Mouse (Mus musculus) layer of hippocampus, adult 2 months (tissue): ENCODE measurements at regions not wholly inside any gene's neighbourhood (a gene's known extent, or its start where the extent isn't known, plus 50 kb on each side); places are given as distances from the start of the nearest gene placed in this dataset.

Source experiments
- DNase-seq, 2 experiments: peaks; one replicate each; pipeline ENCODE4 v3.0.0; 2022; ENCODE audit warnings: low spot score in 2 of 2
- H3K27ac ChIP-seq: fragments of 200-600 bp; 2 replicates; pipeline ENCODE4 v1.8.1; 2022
- H3K4me3 ChIP-seq: fragments of 200-600 bp; 2 replicates; pipeline ENCODE4 v1.8.1; 2022; ENCODE audit warnings: mild to moderate bottlenecking
- CTCF ChIP-seq: fragments of 200-600 bp; conservative IDR thresholded peaks from 2 replicates; pipeline ENCODE4 v1.8.1; 2022; ENCODE audit warnings: antibody characterized with exemption, mild to moderate bottlenecking, moderate library complexity

DNA sequence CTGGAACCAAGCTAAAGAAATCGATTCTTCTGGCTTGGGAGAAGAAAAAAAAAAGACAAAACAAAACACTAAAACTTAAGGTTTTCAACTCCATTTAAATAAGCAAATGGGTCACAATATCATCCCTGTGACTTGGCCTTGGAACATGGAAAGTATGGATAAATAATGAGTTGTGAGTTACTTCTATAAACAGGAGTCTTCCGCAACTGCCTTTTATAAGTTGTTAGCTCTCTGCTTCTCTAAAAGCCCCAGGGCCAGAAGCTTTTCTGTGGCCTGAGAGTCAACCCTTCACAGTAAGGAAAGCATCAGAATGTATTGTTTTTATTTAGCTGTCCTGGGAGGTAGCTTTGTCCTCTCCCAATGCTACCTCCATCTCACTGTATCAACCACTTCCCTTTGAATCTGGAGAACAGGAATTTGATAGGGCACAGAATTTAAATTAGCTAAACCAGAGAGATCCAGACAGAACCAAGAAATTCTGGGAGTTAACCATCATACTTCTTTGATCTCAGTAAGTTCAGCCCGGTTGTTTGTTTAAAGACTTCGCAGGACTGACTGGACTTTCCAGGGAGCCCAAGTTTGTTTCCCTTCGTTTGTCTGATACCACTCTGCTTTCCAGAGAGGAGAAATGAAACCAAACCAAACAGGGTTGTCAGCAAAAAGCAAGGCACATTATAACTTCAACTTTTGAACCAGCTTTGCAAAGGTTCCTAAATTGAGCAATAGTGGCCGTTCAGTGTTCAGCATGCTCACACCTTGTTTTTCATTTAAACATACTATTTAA lies 178.7 kb upstream of the Gas1 start:
- H3K27ac ChIP-seq: no peak overlapping the region
- no peak overlapping the region for H3K4me3 ChIP-seq
- TF ChIP-seq CTCF: no peak
- DNase-seq: no peak

DNA sequence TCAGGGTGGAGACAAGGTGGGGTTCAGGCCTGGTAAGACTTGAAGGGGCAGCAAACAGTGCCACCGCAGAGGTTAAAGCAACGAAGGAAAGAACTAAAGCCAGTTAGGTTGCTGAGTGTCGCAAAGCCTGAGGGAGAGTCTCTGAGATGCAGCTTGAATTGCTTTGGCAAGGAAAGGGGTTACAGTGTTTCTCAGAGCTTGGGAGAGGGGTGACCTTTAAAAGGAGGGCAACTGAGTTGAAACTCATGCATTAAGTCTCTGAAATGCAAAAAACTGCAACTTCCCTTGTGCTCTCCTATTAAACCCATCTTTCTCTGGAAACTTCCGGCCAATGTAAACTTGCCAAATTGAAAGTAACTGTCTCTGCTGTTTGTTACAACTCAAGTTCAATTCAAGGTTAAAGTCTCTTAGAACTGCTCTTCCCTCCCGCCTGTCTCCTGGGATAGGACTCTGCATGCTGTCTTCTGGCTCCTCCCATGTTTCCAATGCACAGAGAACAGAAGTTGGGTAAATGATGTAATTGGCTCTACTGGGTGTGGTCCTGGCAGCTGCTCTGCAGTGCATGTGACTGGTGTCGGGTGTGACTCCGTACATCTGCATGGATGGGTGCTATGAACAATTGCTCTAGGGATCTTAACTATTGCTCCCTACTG lies 181.4 kb upstream of the Gas1 start:
- TF ChIP-seq CTCF: no peak
- Histone ChIP-seq H3K27ac (no peak overlapping the region), H3K4me3 (no peak overlapping the region)
- no peak for DNase-seq

DNA sequence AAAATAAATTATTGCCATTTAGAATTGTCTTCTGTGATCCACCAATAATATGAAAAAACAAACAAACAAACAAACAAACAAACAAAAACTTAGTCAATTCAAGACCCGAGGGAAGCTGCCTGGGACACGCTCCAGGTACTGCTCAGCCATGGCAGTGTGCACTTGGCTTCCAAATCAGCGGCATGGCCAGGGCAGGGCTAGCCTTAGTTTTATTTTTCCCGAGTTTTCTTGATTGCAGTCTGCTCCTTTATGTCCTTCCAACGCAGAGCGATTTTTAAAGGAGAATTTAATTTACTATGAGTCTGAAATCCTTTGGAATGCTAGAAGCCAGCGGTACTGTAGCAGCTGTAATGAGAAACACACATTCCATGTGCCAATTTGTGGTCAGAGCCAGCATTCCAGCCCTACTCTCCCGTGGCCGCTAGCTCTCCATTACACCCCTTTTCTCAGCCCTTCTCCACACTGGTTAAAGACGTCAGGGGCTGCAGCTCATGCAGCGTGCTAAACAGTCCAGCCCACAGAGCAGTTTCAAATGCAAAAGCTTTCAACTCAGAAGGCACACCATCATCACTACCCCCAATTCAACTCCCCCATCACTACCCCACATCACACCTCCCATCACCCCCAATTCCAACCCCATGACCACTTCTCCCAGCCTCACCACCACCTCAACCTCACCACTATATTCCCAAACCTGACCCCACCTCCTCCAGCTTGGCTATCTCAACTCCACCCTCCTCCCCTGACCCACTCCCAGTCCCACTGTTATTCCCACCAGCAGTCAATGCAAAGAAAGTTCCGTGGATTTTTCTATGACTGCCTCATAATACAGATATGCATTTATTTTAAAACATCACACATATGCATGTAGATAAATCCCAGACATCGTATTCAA lies 187.9 kb upstream of the Gas1 start:
- Histone ChIP-seq H3K27ac (no peak overlapping the region), H3K4me3 (no peak overlapping the region)
- no peak for DNase-seq
- no peak for TF ChIP-seq CTCF

DNA sequence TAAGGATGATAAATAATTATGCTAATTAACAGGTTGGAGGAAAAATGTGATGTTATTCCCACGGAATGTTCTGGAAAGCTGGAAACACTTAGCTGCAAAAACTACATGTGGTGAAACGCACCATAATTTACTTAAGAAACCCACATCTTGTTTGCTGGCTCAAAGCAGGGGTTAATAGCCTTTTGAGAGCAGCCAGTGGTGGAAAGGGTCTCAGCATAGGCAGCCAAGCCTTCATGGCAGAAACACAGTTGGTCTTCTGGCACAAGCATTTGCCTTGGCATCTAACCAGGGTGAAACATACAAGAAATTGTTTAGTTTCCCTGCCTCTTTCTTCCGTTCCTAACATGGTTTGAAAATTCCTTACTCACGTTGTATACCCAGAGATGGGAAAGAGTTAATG lies 192.1 kb upstream of the Gas1 start:
- no peak for TF ChIP-seq CTCF
- H3K27ac ChIP-seq: no peak overlapping the region; the same call in 1 of the 2 replicates
- DNase-seq: no peak
- no peak overlapping the region for H3K4me3 ChIP-seq

DNA sequence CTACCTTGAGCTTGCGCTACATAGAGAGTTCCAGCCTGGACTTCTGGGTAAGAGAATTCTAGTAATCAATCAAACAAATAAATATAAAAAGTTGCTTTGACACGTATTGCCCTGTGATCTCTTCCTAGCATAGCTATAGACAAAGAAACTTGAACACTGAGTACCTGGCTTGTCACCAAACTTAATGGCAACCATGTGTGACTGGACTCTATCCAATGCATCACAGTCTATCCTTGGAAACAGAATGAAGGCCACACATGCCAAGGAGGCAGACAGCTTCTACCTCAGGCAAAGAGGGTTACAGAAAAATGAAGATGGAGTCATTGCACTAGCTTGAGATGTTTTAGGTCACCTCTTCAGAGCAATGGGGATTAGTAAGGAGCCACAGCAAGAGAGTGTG lies 194.5 kb upstream of the Gas1 start:
- no peak for TF ChIP-seq CTCF
- DNase-seq: no peak
- H3K4me3 ChIP-seq: no peak overlapping the region
- no peak overlapping the region for H3K27ac ChIP-seq

DNA sequence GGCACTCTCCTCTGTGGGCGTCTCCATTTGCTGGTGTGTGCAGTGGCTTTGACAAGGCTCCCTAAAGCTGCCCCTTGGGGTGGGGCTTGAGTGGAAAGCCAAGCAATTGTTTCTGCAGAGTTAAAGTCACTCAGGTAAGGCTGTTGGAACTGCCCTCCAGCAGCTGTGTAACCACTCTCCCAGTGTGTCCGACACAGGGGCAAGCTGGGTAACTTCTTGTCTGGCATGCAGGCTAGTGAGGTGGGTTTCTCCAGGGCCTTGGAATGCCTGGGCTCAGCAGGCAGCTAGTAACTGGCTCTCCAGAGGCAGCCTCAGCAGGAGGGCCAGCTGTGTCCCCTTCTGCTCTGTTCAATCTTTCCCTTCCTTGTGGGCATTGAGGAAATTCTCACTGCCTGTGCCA lies 199.5 kb upstream of the Gas1 start:
- no peak overlapping the region for H3K4me3 ChIP-seq
- no peak overlapping the region for H3K27ac ChIP-seq
- TF ChIP-seq CTCF: no peak
- no peak for DNase-seq

DNA sequence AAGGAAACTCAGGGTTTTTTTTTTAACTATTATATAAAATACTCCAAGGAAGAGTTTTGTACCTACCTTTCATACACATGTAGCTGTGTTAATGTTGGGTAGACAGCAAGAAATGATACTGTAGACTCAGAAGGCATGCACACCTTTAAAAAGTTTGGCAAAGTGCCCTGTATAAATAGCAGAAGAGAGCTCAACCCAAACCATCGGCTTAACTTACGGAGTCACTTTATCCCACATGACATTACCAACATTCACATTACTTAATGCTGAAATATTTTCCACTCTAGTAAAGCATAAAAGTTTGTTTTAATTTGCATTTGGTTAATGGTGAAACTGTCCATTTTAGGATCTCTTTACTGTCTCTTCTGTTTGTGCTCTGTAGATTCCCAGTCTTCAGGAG lies 205.7 kb upstream of the Gas1 start:
- no peak for TF ChIP-seq CTCF
- no peak overlapping the region for H3K4me3 ChIP-seq
- H3K27ac ChIP-seq: no peak overlapping the region
- no peak for DNase-seq

DNA sequence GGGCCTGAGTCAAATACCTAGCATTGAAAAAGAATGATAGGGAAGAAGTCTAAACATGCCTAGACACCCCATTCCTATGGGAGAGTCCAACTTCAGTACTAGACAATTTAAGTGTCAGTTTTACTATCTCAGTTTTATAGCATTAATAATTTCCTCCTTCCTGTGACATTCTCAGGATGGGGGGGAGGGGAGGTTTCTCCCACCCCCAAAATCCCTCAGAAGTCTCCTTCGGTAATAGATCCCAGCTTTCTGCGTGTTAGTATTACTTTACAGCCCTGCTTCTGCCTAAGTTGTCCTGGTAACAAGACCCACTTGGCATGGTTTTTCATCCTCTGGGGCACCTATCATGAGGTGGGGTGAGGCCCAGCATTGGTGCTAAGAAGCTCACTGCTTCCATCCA lies 202.9 kb upstream of the Dapk1 start:
- no peak overlapping the region for H3K4me3 ChIP-seq
- no peak for TF ChIP-seq CTCF
- no peak overlapping the region for H3K27ac ChIP-seq
- no peak for DNase-seq

DNA sequence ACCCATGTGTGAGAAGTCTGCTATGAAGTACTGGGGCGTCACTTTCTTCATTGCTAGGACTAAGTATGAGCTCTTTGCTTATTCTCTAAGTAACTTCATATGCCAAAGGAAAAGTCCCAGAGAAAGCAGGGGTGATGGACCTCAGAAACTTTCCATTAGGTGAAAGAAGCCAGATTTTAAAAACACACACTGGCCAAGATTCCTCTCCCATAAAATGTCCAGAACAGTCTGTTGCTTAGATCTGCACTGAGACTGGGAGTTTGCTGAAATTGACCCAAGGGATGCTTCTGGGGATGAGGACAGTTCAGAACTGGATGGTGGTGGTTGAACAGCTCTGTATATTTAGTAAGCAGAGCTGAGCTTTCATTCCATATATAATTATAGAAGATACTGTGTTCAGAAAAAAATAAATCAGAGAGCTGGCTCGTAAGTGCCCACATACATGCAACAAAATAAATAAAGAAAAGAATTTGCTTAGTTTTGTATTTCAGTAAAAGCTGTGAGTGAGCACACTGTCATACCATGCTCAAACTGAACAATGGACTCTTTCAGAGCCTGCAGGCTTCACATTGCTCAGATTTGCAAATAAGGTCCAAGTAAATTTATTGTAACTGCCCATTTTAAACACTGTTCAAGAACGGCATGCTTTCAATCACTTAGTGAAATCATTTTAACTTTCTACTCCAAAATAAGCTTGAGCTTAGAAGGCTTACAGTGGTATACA lies 200.8 kb upstream of the Dapk1 start:
- Histone ChIP-seq H3K27ac (no peak overlapping the region), H3K4me3 (no peak overlapping the region)
- no peak for TF ChIP-seq CTCF
- no peak for DNase-seq

DNA sequence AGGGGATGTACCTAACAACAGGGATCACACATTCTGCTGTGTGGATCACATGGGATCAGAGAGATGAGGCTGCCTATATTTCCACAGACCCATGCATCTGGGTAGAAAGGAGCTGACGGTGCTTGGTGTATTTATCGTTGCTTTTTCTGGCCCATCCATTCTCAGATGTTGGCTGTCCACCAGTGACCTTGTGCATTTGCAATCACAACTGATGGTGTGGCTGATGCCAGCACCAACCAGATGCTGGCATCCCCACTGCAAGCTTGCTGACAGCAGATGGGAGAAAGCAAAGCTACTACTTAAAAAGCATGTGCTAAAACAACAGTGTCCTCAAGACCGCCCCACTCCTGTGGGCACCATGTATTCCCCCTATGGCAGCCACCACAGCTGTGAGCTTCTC lies 198.3 kb upstream of the Dapk1 start:
- Histone ChIP-seq H3K27ac (no peak overlapping the region), H3K4me3 (no peak overlapping the region)
- TF ChIP-seq CTCF: no peak
- no peak for DNase-seq

DNA sequence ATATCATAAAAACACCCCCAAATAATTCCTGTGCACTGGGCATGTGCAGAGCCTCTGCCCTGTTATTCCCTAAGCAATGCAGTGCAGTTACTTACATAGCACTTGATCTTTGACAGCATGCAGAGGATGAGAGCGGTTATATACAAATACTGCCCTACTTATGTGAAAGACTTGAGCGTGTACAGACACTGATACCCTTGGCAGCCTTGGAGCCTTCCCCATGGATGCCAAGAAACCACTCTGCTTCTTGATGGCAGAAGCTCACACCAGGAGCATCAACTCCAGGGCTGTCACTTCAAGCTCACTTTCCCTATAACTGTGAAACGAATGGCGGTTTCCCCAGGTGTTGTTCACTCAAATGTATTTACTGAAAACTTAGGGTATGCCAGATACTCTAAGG lies 194.4 kb upstream of the Dapk1 start:
- no peak overlapping the region for H3K4me3 ChIP-seq
- H3K27ac ChIP-seq: no peak overlapping the region
- no peak for TF ChIP-seq CTCF
- no peak for DNase-seq

DNA sequence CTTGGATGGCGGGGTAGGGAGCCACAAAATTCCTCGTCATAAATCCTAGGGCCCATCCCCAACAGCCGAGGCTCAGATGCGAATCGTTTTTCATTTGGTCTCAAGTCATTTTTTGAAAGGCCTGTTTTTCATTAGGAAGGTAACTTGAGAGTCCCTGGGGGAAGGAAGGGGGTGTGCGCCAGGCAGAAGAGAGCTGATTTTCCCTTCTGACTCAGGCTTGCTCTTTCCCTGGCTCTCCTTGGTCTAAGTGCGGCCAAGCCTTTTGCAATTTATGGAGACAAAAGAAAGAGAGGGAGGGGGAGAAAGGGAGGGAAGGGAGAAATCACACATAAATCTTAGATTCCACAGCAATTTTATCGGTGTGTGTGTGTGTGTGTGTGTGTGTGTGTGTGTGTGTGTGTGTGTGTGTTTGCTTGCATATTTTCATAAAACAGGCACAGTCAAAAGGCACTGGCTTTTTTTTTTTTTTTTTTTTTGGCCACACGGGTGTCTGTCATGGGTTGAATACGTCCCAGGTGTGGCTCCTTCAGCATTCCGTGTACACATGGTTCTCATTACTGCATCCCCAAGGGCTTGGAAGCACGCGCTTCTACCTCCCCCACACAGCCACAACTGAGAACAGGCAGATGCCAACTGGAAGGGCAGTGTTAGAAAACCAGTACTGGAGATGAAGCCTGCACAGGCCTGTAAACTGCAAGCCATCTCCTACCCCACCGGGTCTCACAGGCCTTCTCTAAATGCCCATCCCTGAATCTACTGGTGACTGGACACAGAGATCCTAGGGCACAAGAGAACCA lies 191.8 kb upstream of the Dapk1 start:
- no peak for TF ChIP-seq CTCF
- Histone ChIP-seq H3K27ac (no peak overlapping the region), H3K4me3 (no peak overlapping the region)
- DNase-seq: no peak
